Mouse (Mus musculus): ENCODE data around the gene Olfr267. TPM values are rescaled to one million over a fixed set of nuclear protein-coding genes. Genes with fewer than 3 reads are reported as not detected.

The Olfr267 gene
- polyA plus RNA-seq (2015; fragmentation: Nextera tagmentation; extraction: Ambion mirVana): 0.09 TPM in 1 of 2 replicates, not detected in the other

DNA sequence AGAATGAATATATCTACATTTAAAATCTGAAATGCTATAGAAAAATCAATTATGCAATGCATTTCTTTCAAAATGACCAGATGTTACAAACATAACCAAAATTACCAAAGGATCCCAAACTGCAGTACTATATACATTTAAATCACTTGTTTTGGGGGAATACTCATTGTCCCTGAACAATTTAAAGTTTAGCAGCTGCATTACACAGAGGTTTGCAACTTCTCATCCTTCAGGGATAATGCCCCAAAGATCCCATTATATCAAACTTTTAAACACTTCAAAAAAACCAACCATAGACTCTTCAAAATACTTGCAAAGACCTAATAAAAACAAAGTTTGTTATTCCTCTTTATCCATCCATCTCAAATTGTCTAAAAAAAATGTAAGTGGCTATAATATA lies at the start of gene Olfr267:
TSS of gene Olfr267 (minus strand) at position 101 of the 400 bp plus-strand sequence.
- no peak for ATAC-seq (replicated peaks)
- H3K27ac ChIP-seq: no peak within 1 kb of the TSS
- no peaks in the 10 kb centered on the region for H3K9me3 ChIP-seq
- no peaks in the 10 kb centered on the region for H3K27me3 ChIP-seq (replicated peaks)
- H3K9ac ChIP-seq: no peak within 1 kb of the TSS
- no peak within 1 kb of the TSS for H3K4me2 ChIP-seq
- no peak within 1 kb of the TSS for H3K4me3 ChIP-seq
- no peaks in the 10 kb centered on the region for H3K36me3 ChIP-seq (replicated peaks)
- no peaks in the 10 kb centered on the region for H3K4me1 ChIP-seq

DNA sequence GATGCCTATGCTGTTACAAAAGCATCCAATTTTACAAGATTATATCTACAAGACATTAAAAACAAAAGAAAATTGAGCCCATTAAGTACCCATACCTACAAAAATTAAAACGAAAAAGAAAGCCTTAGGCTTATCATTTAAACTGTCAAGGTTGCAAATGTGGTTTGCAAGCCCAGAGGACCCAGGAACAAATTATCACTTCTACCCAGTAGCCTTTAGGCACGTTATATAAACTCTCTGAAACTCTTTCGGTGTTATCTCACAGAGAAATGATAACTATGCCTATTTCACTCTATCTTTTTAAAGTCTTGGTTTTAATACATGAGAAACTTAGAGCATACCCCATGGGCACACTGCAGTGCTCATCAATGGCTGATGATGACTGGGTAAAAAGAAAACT lies 45.4 kb upstream of the Olfr267 start:
- Histone ChIP-seq H3K9me3 (no peaks in the 10 kb centered on the region), H3K4me3 (no peak overlapping the region), H3K27me3 (replicated peaks) (no peaks in the 10 kb centered on the region), H3K9ac (no peak overlapping the region), H3K4me1 (no peaks in the 10 kb centered on the region), H3K36me3 (replicated peaks) (peaks cover 15% of the 10 kb centered on the region), H3K4me2 (no peak overlapping the region), H3K27ac (no peak overlapping the region)
- 92% methylated on average over 3 of the region's 3 CpGs for WGBS
- no peak for ATAC-seq (replicated peaks)

DNA sequence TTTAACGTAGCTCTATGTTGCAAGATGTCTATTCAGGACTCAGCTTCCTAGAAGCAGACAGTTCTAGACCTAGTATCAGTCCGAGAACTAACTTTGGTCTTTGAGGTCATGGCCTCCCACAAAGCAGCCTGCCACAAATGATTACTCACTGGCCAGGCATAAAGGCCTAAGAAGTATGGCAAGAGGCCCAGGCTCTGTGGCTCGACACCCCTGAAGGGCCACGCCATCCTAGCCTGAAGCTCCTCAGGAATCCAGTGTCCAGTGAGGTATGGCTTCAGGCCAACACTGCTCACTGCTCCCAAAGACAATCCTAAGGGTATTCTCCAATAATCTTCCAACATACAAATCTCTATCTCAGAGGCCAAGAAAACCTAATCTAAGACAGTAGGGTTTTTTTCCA lies 38.4 kb upstream of the Olfr267 start:
- Histone ChIP-seq H3K4me1 (no peaks in the 10 kb centered on the region), H3K9me3 (no peaks in the 10 kb centered on the region), H3K27me3 (replicated peaks) (no peaks in the 10 kb centered on the region), H3K27ac (no peak overlapping the region), H3K4me2 (no peak overlapping the region), H3K9ac (no peak overlapping the region), H3K4me3 (no peak overlapping the region), H3K36me3 (replicated peaks) (peaks cover 35% of the 10 kb centered on the region)
- 86% methylated on average over 4 of the region's 4 CpGs for WGBS
- no peak for ATAC-seq (replicated peaks)

DNA sequence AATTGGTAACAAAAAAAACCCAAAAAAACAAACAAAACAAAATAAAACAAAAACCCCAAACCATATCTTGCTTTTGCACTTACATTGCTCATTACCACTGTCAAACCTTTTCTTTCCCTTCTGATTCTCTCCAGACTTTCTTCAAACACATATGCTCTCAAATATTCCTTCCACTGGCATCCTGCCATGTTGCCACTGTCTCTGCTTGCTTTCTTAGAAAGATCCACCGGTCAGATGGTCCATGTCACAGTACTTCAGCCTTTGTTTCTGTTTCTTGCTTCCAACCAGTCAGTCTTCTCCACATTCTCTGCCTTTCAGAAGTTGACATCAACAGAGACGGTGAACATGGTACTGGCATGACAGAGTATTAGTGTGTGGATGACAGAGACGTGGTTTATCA lies 857 bp downstream of the Olfr267 start:
- no peak overlapping the region for H3K9ac ChIP-seq
- 75% methylated on average over 3 of the region's 3 CpGs for WGBS
- no peak for ATAC-seq (replicated peaks)
- no peak overlapping the region for H3K4me2 ChIP-seq
- H3K27ac ChIP-seq: no peak overlapping the region
- H3K4me1 ChIP-seq: no peaks in the 10 kb centered on the region
- no peaks in the 10 kb centered on the region for H3K36me3 ChIP-seq (replicated peaks)
- H3K27me3 ChIP-seq (replicated peaks): no peaks in the 10 kb centered on the region
- no peaks in the 10 kb centered on the region for H3K9me3 ChIP-seq
- H3K4me3 ChIP-seq: no peak overlapping the region

DNA sequence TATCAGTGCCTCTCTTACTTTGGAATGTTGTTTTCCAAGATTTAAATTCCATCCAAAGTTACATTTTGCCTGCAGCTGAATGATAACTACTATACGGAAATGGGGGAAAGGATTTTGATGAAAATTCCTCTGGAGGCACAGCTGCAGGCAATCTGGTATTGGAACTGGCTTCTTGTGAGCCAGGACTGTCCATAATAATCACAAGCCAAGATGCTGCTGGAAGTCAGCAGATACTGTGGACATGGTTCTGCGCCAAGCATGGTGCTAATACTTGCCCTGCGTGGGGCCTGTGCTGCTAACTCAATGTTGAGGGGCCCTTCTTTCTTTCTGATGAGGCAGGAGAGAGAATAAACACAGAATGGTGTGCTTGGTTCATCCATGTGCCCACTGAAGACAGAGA lies 24.1 kb downstream of the Olfr267 start:
- Histone ChIP-seq H3K4me1 (no peaks in the 10 kb centered on the region), H3K4me2 (no peak overlapping the region), H3K4me3 (no peak overlapping the region), H3K36me3 (replicated peaks) (no peaks in the 10 kb centered on the region), H3K9ac (no peak overlapping the region), H3K27ac (no peak overlapping the region), H3K27me3 (replicated peaks) (no peaks in the 10 kb centered on the region), H3K9me3 (no peaks in the 10 kb centered on the region)
- WGBS: 93% methylated on average over 3 of the region's 3 CpGs
- ATAC-seq (replicated peaks): no peak

- Histone ChIP-seq H3K4me1 (no peaks in the 10 kb centered on the region), H3K9me3 (no peaks in the 10 kb centered on the region), H3K36me3 (replicated peaks) (no peaks in the 10 kb centered on the region), H3K4me2 (no peak overlapping the region), H3K9ac (no peak overlapping the region), H3K27ac (no peak overlapping the region), H3K27me3 (replicated peaks) (no peaks in the 10 kb centered on the region), H3K4me3 (no peak overlapping the region)
- ATAC-seq (replicated peaks): no peak
- WGBS: 68% methylated on average over 2 of the region's 2 CpGs
These were observed 38.0 kb downstream of the Olfr267 start for GRCm38 (mm10) chr4:58749510-58749909.

- Histone ChIP-seq H3K36me3 (replicated peaks) (no peaks in the 10 kb centered on the region), H3K27me3 (replicated peaks) (no peaks in the 10 kb centered on the region), H3K4me2 (no peak overlapping the region), H3K4me3 (no peak overlapping the region), H3K4me1 (no peaks in the 10 kb centered on the region), H3K9me3 (no peaks in the 10 kb centered on the region), H3K9ac (no peak overlapping the region), H3K27ac (no peak overlapping the region)
- ATAC-seq (replicated peaks): no peak
- 56% methylated on average over 10 of the region's 10 CpGs for WGBS
These were observed 38.4 kb downstream of the Olfr267 start for GRCm38 (mm10) chr4:58749101-58749500.

- H3K4me1 ChIP-seq: no peaks in the 10 kb centered on the region
- WGBS: 87% methylated on average over 7 of the region's 7 CpGs
- no peak overlapping the region for H3K27ac ChIP-seq
- no peaks in the 10 kb centered on the region for H3K9me3 ChIP-seq
- no peak overlapping the region for H3K4me3 ChIP-seq
- ATAC-seq (replicated peaks): no peak
- no peak overlapping the region for H3K4me2 ChIP-seq
- H3K27me3 ChIP-seq (replicated peaks): no peaks in the 10 kb centered on the region
- no peak overlapping the region for H3K9ac ChIP-seq
- H3K36me3 ChIP-seq (replicated peaks): no peaks in the 10 kb centered on the region
These were observed 41.8 kb downstream of the Olfr267 start for GRCm38 (mm10) chr4:58745583-58746222.

GRCm38 (mm10) chr4:58736867-58737633 lies 50.5 kb downstream of the Olfr267 start:
- Histone ChIP-seq H3K9me3 (no peaks in the 10 kb centered on the region), H3K4me3 (no peak overlapping the region), H3K4me1 (no peaks in the 10 kb centered on the region), H3K36me3 (replicated peaks) (no peaks in the 10 kb centered on the region), H3K9ac (no peak overlapping the region), H3K27me3 (replicated peaks) (no peaks in the 10 kb centered on the region), H3K4me2 (no peak overlapping the region), H3K27ac (no peak overlapping the region)
- WGBS: 85% methylated on average over 18 of the region's 18 CpGs
- ATAC-seq (replicated peaks): no peak

Other genes with a start within 250 kb of the Olfr267 start
- 27.6 and 28.7 TPM in 2 replicates for gene Lpar1, start 233.8 kb downstream of the Olfr267 start, polyA plus RNA-seq (2015; fragmentation: Nextera tagmentation; extraction: Ambion mirVana)
- gene Ecpas, start 125.0 kb upstream of the Olfr267 start, polyA plus RNA-seq (2015; fragmentation: Nextera tagmentation; extraction: Ambion mirVana): 33.3 and 35.2 TPM in 2 replicates
- 1.8 and 2.7 TPM in 2 replicates for gene Zkscan16, start 155.9 kb upstream of the Olfr267 start, polyA plus RNA-seq (2015; fragmentation: Nextera tagmentation; extraction: Ambion mirVana)
- gene Ptgr1, start 199.4 kb upstream of the Olfr267 start, polyA plus RNA-seq (2015; fragmentation: Nextera tagmentation; extraction: Ambion mirVana): 3.2 and 4.2 TPM in 2 replicates
- 7.4 and 7.5 TPM in 2 replicates for gene Dnajc25, start 207.3 kb upstream of the Olfr267 start, polyA plus RNA-seq (2015; fragmentation: Nextera tagmentation; extraction: Ambion mirVana)
- 9.1 and 9.4 TPM in 2 replicates for gene Gm20503, start 215.5 kb upstream of the Olfr267 start, polyA plus RNA-seq (2015; fragmentation: Nextera tagmentation; extraction: Ambion mirVana)
- gene Gng10, start 247.4 kb upstream of the Olfr267 start, polyA plus RNA-seq (2015; fragmentation: Nextera tagmentation; extraction: Ambion mirVana): 172 and 183 TPM in 2 replicates